Mouse (Mus musculus) megakaryocyte progenitor cell, adult 5-6 weeks (primary cell): Measurements from ENCODE around the gene Isl1. TPM values are rescaled to one million over a fixed set of nuclear protein-coding genes. Genes with fewer than 3 reads are reported as not detected.

ENCODE experiments used
- ATAC-seq: replicated peaks from 2 replicates; pipeline ENCODE4 v1.8.0; 2016; ENCODE audit warnings: mild to moderate bottlenecking, moderate TSS enrichment, inconsistent platforms; ENCODE audit not compliant: poor library complexity
- total RNA-seq, 2 experiments: library from RNA; stranded (forward) in 1 of 2; stranded (reverse) in 1 of 2; fragments of 157-497, 149-512 nt in 1 of 2; fragments of 200-1000 nt in 1 of 2; gene quantifications; 2 replicates each; pipeline versions ENCODE4 v1.2.3 to v1.2.4; 2015 to 2017

The Isl1 gene
- total RNA-seq, 2 experiments from 2014 or later: 0.58 TPM; not detected in 1

DNA sequence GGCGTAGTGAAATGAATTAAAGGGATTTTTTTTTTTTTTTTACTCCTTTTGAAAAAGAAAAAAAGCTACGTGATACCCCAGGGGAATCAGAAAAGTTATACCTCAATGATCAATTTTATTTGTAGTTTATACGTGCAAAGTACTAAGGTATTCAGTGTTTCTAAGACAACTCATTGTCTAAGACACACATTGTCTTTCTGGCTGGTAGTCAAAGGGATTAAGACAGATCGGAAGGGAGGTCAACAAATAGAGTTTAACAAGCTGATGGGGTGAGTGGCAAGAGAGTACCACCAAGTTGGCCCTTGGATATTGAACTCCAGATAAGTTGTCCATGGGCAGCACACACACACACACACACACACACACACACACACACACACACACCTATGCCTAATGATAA is 14.1 kb downstream of the Isl1 start:
- ATAC-seq: no peak

DNA sequence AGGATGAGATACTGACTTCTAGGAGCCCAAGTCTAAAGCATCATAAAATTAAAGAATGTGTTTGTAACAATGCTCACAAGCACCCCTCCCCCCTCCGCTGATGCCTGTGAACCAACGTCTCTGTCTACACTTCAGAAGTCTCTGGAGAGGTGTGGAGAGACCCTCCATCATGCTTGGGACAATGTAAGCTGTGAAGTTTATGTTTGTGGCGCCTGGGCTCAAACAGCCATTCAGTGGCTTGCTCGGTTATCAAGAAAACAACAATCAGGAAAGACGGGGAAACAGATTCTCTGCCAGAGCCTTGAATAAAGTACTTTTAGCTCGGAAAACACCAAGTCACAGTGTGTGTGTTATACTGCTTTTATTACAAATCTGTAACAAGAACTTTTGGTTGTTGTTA is 14.8 kb downstream of the Isl1 start:
- no peak for ATAC-seq

DNA sequence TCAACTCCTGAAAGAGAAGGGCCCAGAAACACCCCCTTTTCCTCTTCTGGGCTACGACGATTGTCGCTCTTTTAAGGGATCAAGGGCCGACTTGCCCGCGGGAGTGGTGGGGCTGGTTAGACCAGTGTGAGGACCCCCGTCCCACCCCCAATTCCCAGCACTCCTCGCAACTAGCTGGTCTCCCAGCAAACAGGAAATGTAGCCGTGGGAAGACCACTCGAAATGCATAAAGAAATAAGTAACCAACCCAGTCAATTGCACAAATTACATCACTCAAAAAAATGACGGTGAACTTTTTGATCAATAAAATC is 15.4 kb downstream of the Isl1 start:
- no peak for ATAC-seq

DNA sequence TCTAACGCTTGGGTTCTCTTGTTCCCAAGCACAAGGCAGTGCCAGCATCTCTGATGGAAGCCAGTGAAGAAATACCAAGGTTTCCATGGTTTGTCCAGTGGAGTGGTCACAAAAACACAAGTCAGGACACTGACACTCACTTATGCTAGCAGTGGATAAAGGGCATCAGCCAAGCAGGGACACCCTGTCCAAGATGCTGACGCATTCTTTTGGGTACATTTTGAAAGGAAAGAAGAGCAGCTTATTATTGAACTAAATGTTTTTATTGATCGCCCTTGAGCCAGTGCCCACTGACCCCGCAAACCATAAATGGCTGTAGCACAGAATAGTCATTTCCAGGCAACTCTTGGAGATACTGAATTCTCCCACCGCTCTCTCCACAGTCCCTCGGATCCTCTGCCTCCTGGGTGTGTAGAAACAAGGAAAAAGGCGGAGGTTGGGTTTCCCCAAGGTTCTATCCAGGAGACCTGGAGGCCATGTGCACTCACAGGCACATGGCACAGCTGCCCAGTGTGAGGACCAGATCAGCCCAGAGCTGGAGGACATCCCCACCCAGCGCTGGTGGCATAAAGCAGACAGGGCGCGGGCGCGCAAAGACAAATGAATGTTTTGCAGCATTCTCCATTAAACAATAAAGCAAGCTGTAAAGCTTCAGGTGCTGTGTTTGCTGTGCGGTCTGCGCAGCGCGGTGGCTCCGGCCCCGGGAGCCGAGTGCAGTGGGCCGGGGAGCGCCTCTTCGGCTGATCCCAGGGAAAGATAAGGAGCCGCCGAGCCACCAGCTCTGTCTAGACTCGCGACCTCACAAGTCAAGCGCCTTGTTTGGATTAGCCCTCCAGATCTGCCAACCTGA is 16.0 kb downstream of the Isl1 start:
- ATAC-seq: no peak

DNA sequence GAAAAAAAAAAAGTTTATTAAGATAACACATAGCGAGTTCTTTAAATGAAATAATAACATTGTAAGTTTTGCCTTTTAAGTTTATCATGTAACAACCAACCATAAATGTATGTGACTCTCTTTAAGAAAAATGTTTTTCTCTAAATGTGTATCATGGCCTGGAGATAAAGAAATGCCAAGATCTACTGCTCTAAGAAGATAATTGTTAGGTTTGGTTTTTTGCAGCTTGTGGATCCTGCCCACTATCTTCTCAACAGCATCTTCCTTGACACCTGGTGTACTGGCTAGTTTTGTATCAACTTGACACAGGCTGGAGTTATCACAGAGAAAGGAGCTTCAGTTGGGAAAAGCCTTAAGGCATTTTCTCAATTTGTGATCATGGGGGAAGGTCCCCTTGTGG is 19.8 kb downstream of the Isl1 start:
- no peak for ATAC-seq

DNA sequence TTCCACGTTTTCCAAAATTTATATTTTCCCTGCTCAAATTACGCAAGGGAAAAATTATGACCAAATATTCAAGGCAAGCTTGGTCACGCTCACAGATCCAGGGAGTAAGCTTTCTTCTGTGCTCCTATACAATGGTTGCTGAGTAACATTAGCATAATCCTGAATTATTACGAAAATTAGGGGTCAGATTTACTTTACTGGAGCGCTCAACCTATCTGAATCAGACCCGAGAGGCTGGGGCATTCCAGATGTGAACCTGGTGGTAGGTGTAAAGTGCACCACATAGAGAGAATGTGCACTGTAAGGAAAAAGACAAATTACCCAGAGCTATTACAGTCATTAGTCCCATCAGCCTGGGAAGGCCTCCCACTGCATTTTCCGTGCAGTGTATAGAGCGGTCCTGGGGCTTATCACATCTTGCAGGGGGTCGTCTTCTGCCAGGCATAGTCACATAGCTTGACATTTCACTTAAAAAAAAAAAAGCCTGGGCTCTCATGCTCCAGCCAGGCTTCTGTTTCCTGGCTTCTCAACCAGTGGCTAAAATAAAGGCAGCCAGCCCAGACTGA is 30.2 kb downstream of the Isl1 start:
- ATAC-seq: no peak
